Mouse (Mus musculus) CH12.LX (cell line): ENCODE data around the gene U2af1l4. TPM values are rescaled to one million over a fixed set of nuclear protein-coding genes. Genes with fewer than 3 reads are reported as not detected.

Experiments
- DNase-seq: peaks from one replicate; pipeline ENCODE4 v3.0.0-alpha.2; 2013; ENCODE audit errors: extremely low read depth
- H3K27ac ChIP-seq: 2 replicates; pipeline ENCODE4 v1.5.1; 2012; ENCODE audit warnings: low read depth, mild to moderate bottlenecking, control low read depth, moderate library complexity; ENCODE audit not compliant: insufficient read depth
- H3K27me3 ChIP-seq: replicated peaks from 2 replicates; pipeline ENCODE3; 2012; ENCODE audit warnings: inconsistent platforms
- H3K36me3 ChIP-seq, 2 experiments: replicated peaks in 1 of 2; 2 replicates each; pipeline versions ENCODE3 to v1.6.1; 2012; ENCODE audit warnings: inconsistent platforms in 1 of 2, low read length in 1 of 2, mild to moderate bottlenecking in 1 of 2, mixed read lengths in 1 of 2, moderate library complexity in 1 of 2; ENCODE audit not compliant: control insufficient read depth in 1 of 2, insufficient read depth in 1 of 2
- H3K4me1 ChIP-seq, 2 experiments: 2 replicates each; pipeline ENCODE4 v1.6.1; 2012; ENCODE audit warnings: inconsistent platforms in 1 of 2, moderate library complexity in 1 of 2; ENCODE audit not compliant: insufficient read depth in 2 of 2, control insufficient read depth in 1 of 2
- H3K4me2 ChIP-seq: 2 replicates; pipeline ENCODE4 v1.6.1; 2012; ENCODE audit warnings: low read depth, mild to moderate bottlenecking, control low read depth; ENCODE audit not compliant: poor library complexity, insufficient read depth, severe bottlenecking
- H3K4me3 ChIP-seq, 3 experiments: fragments of 150-350 bp in 1 of 3; sonication (generic) in 1 of 3; replicated peaks in 1 of 3; 2 replicates each; pipeline versions ENCODE3 to v1.5.1; 2011 to 2012; ENCODE audit warnings: low read depth in 2 of 3, low read length in 2 of 3, mild to moderate bottlenecking in 2 of 3, moderate library complexity in 2 of 3, control low read depth in 1 of 3, improper control_type of control experiment in 1 of 3, inconsistent platforms in 1 of 3, mixed read lengths in 1 of 3; ENCODE audit not compliant: poor library complexity in 1 of 3
- H3K79me2 ChIP-seq: replicated peaks from 2 replicates; pipeline ENCODE4 v1.6.1; 2012; ENCODE audit warnings: mild to moderate bottlenecking, moderate library complexity; ENCODE audit not compliant: control insufficient read depth, poor library complexity, insufficient read depth, severe bottlenecking; ENCODE audit errors: extremely low read depth
- H3K9ac ChIP-seq: 2 replicates; pipeline ENCODE4 v1.6.1; 2012; ENCODE audit warnings: low read depth, mild to moderate bottlenecking, control low read depth, moderate library complexity; ENCODE audit not compliant: insufficient read depth
- H3K9me3 ChIP-seq: replicated peaks from 2 replicates; pipeline ENCODE3; 2012; ENCODE audit warnings: low read length, inconsistent platforms, mixed read lengths
- BHLHE40 ChIP-seq: IDR thresholded peaks from 2 replicates; pipeline ENCODE4 v1.6.1; 2011; ENCODE audit warnings: mild to moderate bottlenecking, low read depth, low read length, improper control_type of control experiment
- CHD1 ChIP-seq: IDR thresholded peaks from 2 replicates; pipeline ENCODE4 v1.6.1; 2012; ENCODE audit warnings: low read depth, low read length, improper control_type of control experiment, inconsistent platforms
- CHD2 ChIP-seq: IDR thresholded peaks from 2 replicates; pipeline ENCODE4 v1.6.1; 2011; ENCODE audit warnings: low read length, improper control_type of control experiment
- E2F4 ChIP-seq: IDR thresholded peaks from 2 replicates; pipeline ENCODE4 v1.6.1; 2011; ENCODE audit warnings: low read depth, low read length, improper control_type of control experiment; ENCODE audit not compliant: insufficient replicate concordance
- ELF1 ChIP-seq: IDR thresholded peaks from 2 replicates; pipeline ENCODE4 v1.6.1; 2014; ENCODE audit warnings: low read depth, mild to moderate bottlenecking, inconsistent platforms, low read length, improper control_type of control experiment
- EP300 ChIP-seq: IDR thresholded peaks from 2 replicates; pipeline ENCODE4 v1.6.1; 2011; ENCODE audit warnings: low read length, improper control_type of control experiment
- ETS1 ChIP-seq: conservative IDR thresholded peaks from 2 replicates; pipeline ENCODE4 v1.6.1; 2012; ENCODE audit warnings: low read depth, mild to moderate bottlenecking, inconsistent platforms, low read length, improper control_type of control experiment, moderate library complexity
- HCFC1 ChIP-seq: IDR thresholded peaks from 2 replicates; pipeline ENCODE4 v1.6.1; 2012; ENCODE audit warnings: low read depth, mild to moderate bottlenecking, inconsistent platforms, low read length, improper control_type of control experiment
- MAX ChIP-seq: IDR thresholded peaks from 2 replicates; pipeline ENCODE4 v1.6.1; 2011; ENCODE audit warnings: low read length, improper control_type of control experiment
- MAZ ChIP-seq: IDR thresholded peaks from 2 replicates; pipeline ENCODE4 v1.6.1; 2012; ENCODE audit warnings: low read depth, mild to moderate bottlenecking, inconsistent platforms, low read length, improper control_type of control experiment, moderate library complexity
- MEF2A ChIP-seq: IDR thresholded peaks from 2 replicates; pipeline ENCODE4 v1.6.1; 2014; ENCODE audit warnings: low read depth, mild to moderate bottlenecking, inconsistent platforms, low read length, improper control_type of control experiment, borderline replicate concordance
- MXI1 ChIP-seq: IDR thresholded peaks from 2 replicates; pipeline ENCODE4 v1.6.1; 2011; ENCODE audit warnings: mild to moderate bottlenecking, low read depth, low read length, improper control_type of control experiment
- MYC ChIP-seq: IDR thresholded peaks from 2 replicates; pipeline ENCODE4 v1.6.1; 2011; ENCODE audit warnings: low read depth, mild to moderate bottlenecking, improper control_type of control experiment, low read length
- NRF1 ChIP-seq: IDR thresholded peaks from 2 replicates; pipeline ENCODE4 v1.6.1; 2014; ENCODE audit warnings: low read depth, mild to moderate bottlenecking, inconsistent platforms, low read length, improper control_type of control experiment, moderate library complexity
- POLR2A ChIP-seq: IDR thresholded peaks from 2 replicates; pipeline ENCODE4 v1.6.1; 2011; ENCODE audit warnings: low read depth, mild to moderate bottlenecking, improper control_type of control experiment, low read length
- SMC3 ChIP-seq: IDR thresholded peaks from 2 replicates; pipeline ENCODE4 v1.6.1; 2011; ENCODE audit warnings: low read depth, low read length, improper control_type of control experiment
- TCF12 ChIP-seq: IDR thresholded peaks from 2 replicates; pipeline ENCODE4 v1.6.1; 2014; ENCODE audit warnings: low read depth, mild to moderate bottlenecking, inconsistent platforms, low read length, improper control_type of control experiment
- UBTF ChIP-seq: IDR thresholded peaks from 2 replicates; pipeline ENCODE4 v1.6.1; 2012; ENCODE audit warnings: low read depth, mild to moderate bottlenecking, inconsistent platforms, low read length, improper control_type of control experiment, moderate library complexity
- USF2 ChIP-seq: conservative IDR thresholded peaks from 2 replicates; pipeline ENCODE4 v1.6.1; 2011; ENCODE audit warnings: low read depth, low read length, improper control_type of control experiment
- ZC3H11A ChIP-seq: IDR thresholded peaks from 2 replicates; pipeline ENCODE4 v1.6.1; 2012; ENCODE audit warnings: low read depth, mild to moderate bottlenecking, inconsistent platforms, low read length, improper control_type of control experiment
- ZKSCAN1 ChIP-seq: IDR thresholded peaks from 2 replicates; pipeline ENCODE4 v1.6.1; 2012; ENCODE audit warnings: low read depth, inconsistent platforms, low read length, improper control_type of control experiment, borderline replicate concordance
- dilution Hi-C: fragments of 300-500 bp; cut with MboI; formaldehyde crosslinking; loops from 2 replicates; pipeline ENCODE4 v1.14.3; 2020; ENCODE audit warnings: low sequenced_read_pairs; ENCODE audit not compliant: extremely low pct_unique_long_range_greater_than_20kb, extremely low pct_ligation_motif_present
- in situ Hi-C: fragments of 300-500 bp; cut with MboI; formaldehyde crosslinking; loops from 3 replicates; pipeline ENCODE4 v1.14.3; 2019; ENCODE audit warnings: low sequenced_read_pairs, low pct_ligation_motif_present, low pct_unique_long_range_greater_than_20kb, mixed read lengths
- polyA plus RNA-seq: library from polyadenylated mRNA; unstranded; fragments of >175 nt; gene quantifications from 2 replicates; pipeline ENCODE4 v1.2.1, GENCODE M21; 2012; ENCODE audit warnings: low read depth; ENCODE audit not compliant: insufficient read length
- total RNA-seq, 2 experiments: library from RNA; depleted of rRNA; stranded (reverse); fragments of 300-350 nt in 1 of 2; fragments of >200 nt in 1 of 2; gene quantifications; 2 replicates each; pipeline ENCODE4 v1.2.3; 2012 to 2014

Gene U2af1l4
- total and polyA plus RNA-seq, 3 experiments, result 51.5 to 60.8 (median 56.7) TPM

GRCm38 (mm10) chr7:30544327-30544726, 18.8 kb upstream of the U2af1l4 start:
- Histone ChIP-seq H3K4me1 (no peaks in the 10 kb centered on the region), H3K27me3 (no peaks in the 10 kb centered on the region), H3K79me2 (no peaks in the 10 kb centered on the region), H3K27ac (no peak overlapping the region), H3K4me2 (no peak overlapping the region), H3K9me3 (no peaks in the 10 kb centered on the region), H3K9ac (no peak overlapping the region), H3K36me3 (peaks cover 22 to 68% of the 10 kb centered on the region in 2 experiments), H3K4me3 (no peak overlapping the region)
- in situ Hi-C loops (no loop called here), dilution Hi-C loops (no loop called here)
- TF ChIP-seq ZKSCAN1, result no peak
- TF ChIP-seq SMC3, result no peak
- DNase-seq, result no peak

DNA sequence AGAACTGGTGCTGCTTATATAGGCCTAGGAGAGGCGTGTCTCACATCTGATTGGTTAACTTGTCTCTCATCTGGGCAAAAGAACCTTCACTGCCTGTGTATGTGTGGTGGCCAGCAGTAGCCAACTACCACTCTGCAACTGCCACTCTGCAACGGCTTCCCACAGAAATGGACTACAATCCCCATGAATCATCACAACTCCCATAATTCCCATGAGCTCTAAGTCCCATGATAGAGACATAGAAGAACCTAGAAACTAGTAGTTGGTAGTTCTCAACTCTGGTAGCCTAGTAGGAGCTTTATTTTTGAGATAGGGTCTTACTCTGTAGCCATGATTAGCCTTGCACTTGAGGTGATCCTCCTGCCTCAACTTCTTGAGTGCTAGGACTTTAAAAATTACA, 13.2 kb upstream of the U2af1l4 start:
- dilution Hi-C loops, result no loop called here
- Histone ChIP-seq H3K4me2 (no peak overlapping the region), H3K9ac (no peak overlapping the region), H3K36me3 (peaks cover 16 to 42% of the 10 kb centered on the region in 2 experiments), H3K9me3 (no peaks in the 10 kb centered on the region), H3K27me3 (no peaks in the 10 kb centered on the region), H3K4me1 (peaks cover 2 to 20% of the 10 kb centered on the region in 2 experiments; a peak in 3 of 4 replicates)
- TF ChIP-seq TCF12 (no peak), ETS1 (no peak), HCFC1 (peak; percentile 56)
- TF ChIP-seq, all 38 proteins: peak for 1
- no peak for DNase-seq
- no peaks in the 10 kb centered on the region; the same call in 1 of the 2 replicates for H3K79me2 ChIP-seq
- no peak overlapping the region for H3K4me3 ChIP-seq
- H3K27ac ChIP-seq, result no peak overlapping the region
- in situ Hi-C loops, result no loop called here

GRCm38 (mm10) chr7:30550603-30551002, 12.5 kb upstream of the U2af1l4 start:
- Histone ChIP-seq H3K27me3 (no peaks in the 10 kb centered on the region), H3K9me3 (no peaks in the 10 kb centered on the region), H3K4me3 (no peak overlapping the region), H3K27ac (no peak overlapping the region), H3K4me2 (no peak overlapping the region), H3K36me3 (peaks cover 23 to 48% of the 10 kb centered on the region in 2 experiments), H3K9ac (no peak overlapping the region), H3K4me1 (peaks cover 2 to 20% of the 10 kb centered on the region in 2 experiments; a peak in 3 of 4 replicates), H3K79me2 (no peaks in the 10 kb centered on the region; the same call in 1 of the 2 replicates)
- in situ Hi-C loops (no loop called here), dilution Hi-C loops (no loop called here)
- no peak for DNase-seq
- TF ChIP-seq ETS1 (no peak), ELF1 (no peak), CHD2 (no peak), ZC3H11A (no peak), CHD1 (no peak), MAX (no peak), EP300 (no peak), MXI1 (no peak), NRF1 (no peak), MYC (no peak), POLR2A (no peak), UBTF (no peak), BHLHE40 (no peak), MAZ (no peak), USF2 (no peak), E2F4 (no peak), MEF2A (no peak)
